Mouse (Mus musculus) erythroblast, embryonic 14.5 days (primary cell): ENCODE results near the gene Ntrk3.

Experiments
- GATA1 ChIP-seq: IDR thresholded peaks from 2 replicates; pipeline ENCODE4 v1.6.1; 2012; ENCODE audit warnings: low read length, inconsistent platforms, mixed read lengths
- TAL1 ChIP-seq: IDR thresholded peaks from 3 replicates; pipeline ENCODE4 v1.6.1; 2012; ENCODE audit warnings: low read length, inconsistent platforms, mixed read lengths

DNA sequence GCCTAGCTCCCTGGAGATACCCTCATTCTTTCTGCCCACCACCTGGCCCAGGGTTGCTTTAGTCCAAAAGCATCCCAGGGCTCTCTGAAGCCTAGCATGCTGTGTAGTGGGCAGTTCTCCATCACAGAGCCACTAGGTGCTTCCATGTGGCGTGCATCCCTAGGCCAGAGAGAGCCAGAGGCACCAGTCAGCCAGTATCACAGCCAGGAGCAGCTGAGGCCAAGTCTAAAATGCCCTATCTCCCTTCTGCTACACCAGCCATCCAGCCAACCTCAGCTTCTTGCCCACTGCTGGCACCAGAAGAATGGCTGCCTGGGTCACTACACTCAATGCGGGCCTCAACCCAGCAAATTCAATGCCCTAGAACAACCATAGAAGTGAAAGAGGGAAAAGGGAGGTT is 56.9 kb downstream of the Ntrk3 start:
- TF ChIP-seq GATA1 (no peak), TAL1 (no peak)
